In the genomic region with DNA sequence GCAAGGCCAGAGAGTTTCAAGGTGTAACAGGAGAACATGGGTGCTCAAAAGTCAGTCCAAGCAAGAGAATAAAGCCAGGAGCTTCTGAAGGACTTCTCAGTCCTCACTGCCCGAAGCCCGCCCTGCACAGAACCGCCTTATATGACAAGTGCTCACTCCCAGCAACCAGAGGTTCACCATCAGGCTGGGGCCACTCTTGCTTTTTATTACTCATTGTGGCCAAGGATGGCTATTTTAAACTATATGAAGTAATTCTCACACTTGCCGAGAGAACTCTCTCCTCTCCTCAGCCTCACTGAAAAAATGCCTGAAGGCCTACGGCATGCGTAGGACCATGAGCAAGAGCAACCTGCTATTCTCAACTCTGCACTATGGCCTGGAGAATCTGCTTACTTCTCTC, we compare ENCODE assay signal across 21 mouse cellular contexts.
DNase-seq lines count a peak whose midpoint lies in the region; ATAC-seq and TF ChIP-seq lines count a peak whose summit lies in the region.
"Had no signal": no experiment of that assay in that cellular context is flagged by ENCODE, and none has a peak within 500 bp of the region (broad histone marks: within the 10 kb centered on the region; RNA-seq: fewer than 3 reads in every experiment).

No protein-coding gene starts in this region.

- peak; percentile 41; the same call in 1 of the 2 replicates for ATAC-seq in frontal cortex, adult (ENCODE audit: low TSS enrichment)
- ATAC-seq: activated CD4-positive, CD25-positive, alpha-beta regulatory T cell, adult 4 months; CD4-positive, CD25-positive, alpha-beta regulatory T cell, adult 4 months; Patski had no signal

- H3K4me2 ChIP-seq in CH12.LX (ENCODE audit: insufficient read depth, low read depth, poor library complexity, severe bottlenecking), result no peak overlapping the region

- H3K4me3 ChIP-seq in CH12.LX (replicated peaks in 1 of 3; ENCODE audit: low read depth in 2 of 3, low read length in 2 of 3, poor library complexity in 1 of 3), result no peak overlapping the region
- no peak overlapping the region for H3K4me3 ChIP-seq in forebrain, embryonic 10.5 days

- TF ChIP-seq EP300 in CH12.LX (IDR thresholded peaks at IDR 0.05; ENCODE audit: low read length), result no peak

- no peak for TF ChIP-seq CTCF in CH12.LX (conservative IDR thresholded peaks at IDR 0.05 in 1 of 2, IDR thresholded peaks at IDR 0.05 in 1 of 2; ENCODE audit: low read depth in 2 of 2, low read length in 2 of 2)

- no peaks in the 10 kb centered on the region for H3K36me3 ChIP-seq in CH12.LX (replicated peaks in 1 of 2; ENCODE audit: control insufficient read depth in 1 of 2, insufficient read depth in 1 of 2, low read length in 1 of 2)
- peaks cover 11% of the 10 kb centered on the region for H3K36me3 ChIP-seq in forebrain, embryonic 10.5 days (replicated peaks)

- H3K9me3 ChIP-seq in CH12.LX (replicated peaks; ENCODE audit: low read length), result no peaks in the 10 kb centered on the region
- H3K9me3 ChIP-seq in forebrain, embryonic 10.5 days, result no peaks in the 10 kb centered on the region
- H3K9me3 ChIP-seq: G1E had no signal

- H3K4me1 ChIP-seq in CH12.LX (ENCODE audit: control insufficient read depth in 1 of 2, insufficient read depth in 2 of 2), result peaks cover 15 to 20% of the 10 kb centered on the region in 2 experiments
- H3K4me1 ChIP-seq in forebrain, embryonic 10.5 days, result no peaks in the 10 kb centered on the region; the same call in none of the 2 replicates

- dilution Hi-C loops in CH12.LX (cut with MboI; ENCODE audit: extremely low pct_ligation_motif_present, extremely low pct_unique_long_range_greater_than_20kb, low sequenced_read_pairs), result no loop called here

- in situ Hi-C loops in CH12.LX (cut with MboI; ENCODE audit: low pct_ligation_motif_present, low pct_unique_long_range_greater_than_20kb, low sequenced_read_pairs), result no loop called here

- no peaks in the 10 kb centered on the region for H3K79me2 ChIP-seq in CH12.LX (replicated peaks; ENCODE audit: control insufficient read depth, extremely low read depth, insufficient read depth, poor library complexity, severe bottlenecking)

- no peak overlapping the region for H3K27ac ChIP-seq in CH12.LX (ENCODE audit: insufficient read depth, low read depth)
- no peak overlapping the region for H3K27ac ChIP-seq in forebrain, embryonic 10.5 days

- no peaks in the 10 kb centered on the region for H3K27me3 ChIP-seq in CH12.LX (replicated peaks)
- H3K27me3 ChIP-seq in forebrain, embryonic 10.5 days (ENCODE audit: poor library complexity, severe bottlenecking), result no peaks in the 10 kb centered on the region
- H3K27me3 ChIP-seq: Patski had no signal

- TF ChIP-seq POLR2A in CH12.LX (IDR thresholded peaks at IDR 0.05; ENCODE audit: low read depth, low read length), result no peak

- intact Hi-C loops in heart, postnatal 14 days (cut with DNase I), result no loop called here

- DNase-seq in frontal cortex, postnatal 10 days (ENCODE audit: low spot score in 2 of 2), result no peak
- DNase-seq in heart, adult 11 months, result peak; percentile 75
- no peak for DNase-seq in heart, postnatal 14 days
- no peak for DNase-seq in CH12.LX (ENCODE audit: extremely low read depth)
- no peak for DNase-seq in forebrain, embryonic 10.5 days (ENCODE audit: extremely low spot score, low spot score)
- DNase-seq: adrenal gland, adult 2 months; adrenal gland, adult 8-10 months; adrenal gland, postnatal 10 days; adrenal gland, postnatal 14 days; adrenal gland, postnatal 25 days; adrenal gland, postnatal 36 days; B cell, adult 2 months; cerebellum, adult 11 months; cerebellum, adult 11-12 months; cerebellum, adult 18-20 months; cerebellum, adult 2 months had no signal

- 94% methylated on average over 6 of the region's 6 CpGs for WGBS in forebrain, embryonic 10.5 days

- no peak for TF ChIP-seq RAD21 in CH12.LX (IDR thresholded peaks at IDR 0.05; ENCODE audit: low read depth, low read length)

- H3K9ac ChIP-seq in CH12.LX (ENCODE audit: insufficient read depth, low read depth), result no peak overlapping the region

TF ChIP-seq in CH12.LX, 34 proteins besides CTCF, POLR2A, EP300 and RAD21:
- TF ChIP-seq PAX5 (IDR thresholded peaks at IDR 0.05; ENCODE audit: low read length) (no peak), IRF4 (IDR thresholded peaks at IDR 0.05; ENCODE audit: low read depth, low read length) (no peak), ETS1 (conservative IDR thresholded peaks at IDR 0.05; ENCODE audit: low read depth, low read length) (no peak), TCF12 (IDR thresholded peaks at IDR 0.05; ENCODE audit: low read depth, low read length) (no peak), BHLHE40 (IDR thresholded peaks at IDR 0.05; ENCODE audit: low read depth, low read length) (no peak), MEF2A (IDR thresholded peaks at IDR 0.05; ENCODE audit: borderline replicate concordance, low read depth, low read length) (peak; percentile 66; the same call in 1 of the 2 replicates)
